Mouse (Mus musculus) heart, embryonic 13.5 days (tissue): ENCODE results near the gene Phyhipl. TPM values are rescaled to one million over a fixed set of nuclear protein-coding genes. Genes with fewer than 3 reads are reported as not detected.

ENCODE experiments used
- ATAC-seq: fragments of 200-750 bp; cut with Nextera tagmentation; 2 replicates; pipeline ENCODE4 v1.8.0; 2017; ENCODE audit warnings: moderate TSS enrichment; ENCODE audit not compliant: insufficient number of reproducible peaks, low FRiP score, low TSS enrichment; ENCODE audit errors: extremely low read depth
- H3K27ac ChIP-seq: fragments of 300-500 bp; sonication (generic); replicated peaks from 2 replicates; pipeline ENCODE4 v1.5.1; 2015; ENCODE audit warnings: moderate library complexity, mild to moderate bottlenecking, inconsistent platforms
- H3K27me3 ChIP-seq: fragments of 300-500 bp; sonication (generic); replicated peaks from 2 replicates; pipeline ENCODE4 v1.6.1; 2015; ENCODE audit warnings: mild to moderate bottlenecking, inconsistent platforms
- H3K36me3 ChIP-seq: fragments of 300-500 bp; sonication (generic); 2 replicates; pipeline ENCODE4 v1.6.1; 2015; ENCODE audit warnings: mild to moderate bottlenecking, inconsistent platforms
- H3K4me1 ChIP-seq: fragments of 300-500 bp; sonication (generic); 2 replicates; pipeline ENCODE4 v1.6.1; 2015; ENCODE audit warnings: inconsistent platforms
- H3K4me2 ChIP-seq: fragments of 300-500 bp; sonication (generic); 2 replicates; pipeline ENCODE4 v1.6.1; 2015; ENCODE audit warnings: inconsistent platforms, mild to moderate bottlenecking, moderate library complexity
- H3K4me3 ChIP-seq: fragments of 300-500 bp; sonication (generic); 2 replicates; pipeline ENCODE4 v1.5.1; 2015; ENCODE audit warnings: moderate library complexity, mild to moderate bottlenecking, inconsistent platforms
- H3K9ac ChIP-seq: fragments of 300-500 bp; sonication (generic); 2 replicates; pipeline ENCODE4 v1.6.1; 2015; ENCODE audit warnings: inconsistent platforms, mild to moderate bottlenecking, moderate library complexity
- H3K9me3 ChIP-seq: fragments of 300-500 bp; sonication (generic); 2 replicates; pipeline ENCODE4 v1.6.1; 2016; ENCODE audit warnings: inconsistent platforms
- WGBS: fragments of 180-500 bp; shearing (Covaris S2); methylation state at CpG from one replicate; pipeline ENCODE4 v1.1.7; 2015; ENCODE audit warnings: mixed read lengths; 5-methylcytosine and 5-hydroxymethylcytosine counted together
- polyA plus RNA-seq: library from polyadenylated mRNA; unstranded; fragments of >200 nt; fragmentation: Nextera tagmentation; extraction: Ambion mirVana; gene quantifications from 2 replicates; pipeline ENCODE4 v1.2.1, GENCODE M21; 2015

Gene Phyhipl
- polyA plus RNA-seq, 1 experiment from 2014 or later, result 1.0 TPM

GRCm38 (mm10) chr10:70623461-70623860 is 32.3 kb downstream of the Phyhipl start:
- Histone ChIP-seq H3K9me3 (no peaks in the 10 kb centered on the region), H3K4me3 (no peak overlapping the region), H3K4me1 (peaks cover 7% of the 10 kb centered on the region), H3K27ac (no peak overlapping the region), H3K36me3 (no peaks in the 10 kb centered on the region), H3K27me3 (no peaks in the 10 kb centered on the region), H3K9ac (no peak overlapping the region), H3K4me2 (no peak overlapping the region)
- ATAC-seq, result no peak
- WGBS, result 85% methylated on average over 3 of the region's 3 CpGs

GRCm38 (mm10) chr10:70616377-70616776 is 39.4 kb downstream of the Phyhipl start:
- Histone ChIP-seq H3K4me1 (peaks cover 7% of the 10 kb centered on the region), H3K36me3 (no peaks in the 10 kb centered on the region), H3K27ac (no peak overlapping the region), H3K4me3 (no peak overlapping the region), H3K9ac (no peak overlapping the region), H3K27me3 (no peaks in the 10 kb centered on the region), H3K9me3 (no peaks in the 10 kb centered on the region), H3K4me2 (no peak overlapping the region)
- 81% methylated on average over 6 of the region's 6 CpGs for WGBS
- no peak for ATAC-seq

- H3K4me3 ChIP-seq, result no peak overlapping the region
- WGBS, result 78% methylated on average over 1 of the region's 1 CpGs
- ATAC-seq, result no peak
These were observed 44.1 kb downstream of the Phyhipl start for GRCm38 (mm10) chr10:70611633-70612032.

DNA sequence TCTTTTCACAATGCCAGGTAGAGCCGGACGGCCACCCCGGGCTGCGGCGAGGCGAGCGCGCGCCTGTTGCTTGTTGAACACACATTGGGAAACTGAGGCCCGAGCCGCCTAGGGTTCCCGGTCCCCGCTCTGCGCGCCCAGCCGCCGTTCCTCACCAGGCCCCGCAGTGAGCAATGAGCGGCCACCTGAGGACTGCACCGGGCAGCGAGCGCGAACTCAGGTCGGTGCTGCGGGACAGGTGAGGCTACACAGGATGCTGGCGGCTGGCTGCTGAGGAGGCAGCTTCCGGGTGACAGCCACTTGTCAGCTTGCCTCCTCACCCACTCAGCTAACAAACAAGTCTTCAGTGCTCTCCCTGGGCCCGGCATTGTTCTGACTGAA is 55.9 kb downstream of the Phyhipl start:
- no peak overlapping the region for H3K27ac ChIP-seq
- no peaks in the 10 kb centered on the region for H3K9me3 ChIP-seq
- peaks cover 55% of the 10 kb centered on the region for H3K27me3 ChIP-seq
- peak overlapping the region; percentile 76 for H3K4me3 ChIP-seq
- peaks cover 11% of the 10 kb centered on the region for H3K4me1 ChIP-seq
- peak overlapping the region; percentile 56 for H3K9ac ChIP-seq
- no peaks in the 10 kb centered on the region for H3K36me3 ChIP-seq
- under 1% methylated on average over 20 of the region's 28 CpGs for WGBS
- no peak for ATAC-seq
- H3K4me2 ChIP-seq, result peak overlapping the region; percentile 98

More at GRCm38 (mm10) chr10:70611633-70612032, 44.1 kb downstream of the Phyhipl start:
- Histone ChIP-seq H3K9me3 (no peaks in the 10 kb centered on the region), H3K27ac (no peak overlapping the region), H3K36me3 (no peaks in the 10 kb centered on the region), H3K4me2 (no peak overlapping the region), H3K27me3 (no peaks in the 10 kb centered on the region), H3K4me1 (no peaks in the 10 kb centered on the region), H3K9ac (no peak overlapping the region)

GRCm38 (mm10) chr10:70599126-70599924 is 56.4 kb downstream of the Phyhipl start:
- Histone ChIP-seq H3K27ac (no peak overlapping the region), H3K27me3 (peaks cover 55% of the 10 kb centered on the region)

DNA sequence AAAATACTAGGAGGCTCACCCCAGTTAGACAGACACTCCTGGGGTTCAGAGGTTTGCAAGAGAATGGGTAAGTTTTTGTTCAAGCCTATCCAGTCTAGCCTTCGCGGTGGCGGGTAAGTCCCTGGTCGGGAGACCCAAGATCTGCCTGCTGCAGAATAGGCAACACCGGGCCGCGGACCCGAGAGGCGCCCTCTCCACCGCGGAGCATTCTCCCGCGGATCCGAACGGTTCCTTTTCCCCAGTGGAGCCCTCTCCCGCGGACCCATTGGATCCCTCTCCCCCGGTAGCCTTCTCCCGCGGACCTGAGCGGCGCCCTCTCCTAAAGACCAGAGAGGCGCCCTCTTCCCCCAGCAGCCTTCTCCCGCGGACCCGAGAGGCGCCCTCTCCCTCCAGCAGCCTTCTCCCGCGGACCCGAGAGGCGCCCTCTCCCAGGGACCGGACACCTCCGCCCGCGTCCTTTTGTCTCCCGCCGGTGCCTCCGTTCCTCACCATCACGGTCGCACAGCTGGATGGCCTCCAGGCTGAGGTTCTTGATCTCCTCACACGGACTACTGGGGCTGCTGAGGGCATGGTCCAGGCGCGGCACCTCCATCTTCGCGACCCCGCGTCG is 57.1 kb downstream of the Phyhipl start:
- peak overlapping the region; percentile 76 for H3K4me3 ChIP-seq
- peak overlapping the region; percentile 62; the same call in 1 of the 2 replicates for H3K9ac ChIP-seq
- peaks cover 11% of the 10 kb centered on the region for H3K4me1 ChIP-seq
- ATAC-seq, result no peak
- peaks cover 55% of the 10 kb centered on the region for H3K27me3 ChIP-seq
- under 1% methylated on average over 48 of the region's 48 CpGs for WGBS
- H3K4me2 ChIP-seq, result peak overlapping the region; percentile 98
- H3K36me3 ChIP-seq, result no peaks in the 10 kb centered on the region
- no peaks in the 10 kb centered on the region for H3K9me3 ChIP-seq
- no peak overlapping the region for H3K27ac ChIP-seq

More at GRCm38 (mm10) chr10:70599126-70599924, 56.4 kb downstream of the Phyhipl start:
- no peaks in the 10 kb centered on the region for H3K9me3 ChIP-seq
- peaks cover 11% of the 10 kb centered on the region for H3K4me1 ChIP-seq
- WGBS, result under 1% methylated on average over 84 of the region's 124 CpGs
- H3K4me2 ChIP-seq, result peak overlapping the region; percentile 98
- peak; percentile 42; the same call in 1 of the 2 replicates for ATAC-seq
- H3K9ac ChIP-seq, result peak overlapping the region; percentile 62
- H3K36me3 ChIP-seq, result no peaks in the 10 kb centered on the region
- H3K4me3 ChIP-seq, result peak overlapping the region; percentile 76

DNA sequence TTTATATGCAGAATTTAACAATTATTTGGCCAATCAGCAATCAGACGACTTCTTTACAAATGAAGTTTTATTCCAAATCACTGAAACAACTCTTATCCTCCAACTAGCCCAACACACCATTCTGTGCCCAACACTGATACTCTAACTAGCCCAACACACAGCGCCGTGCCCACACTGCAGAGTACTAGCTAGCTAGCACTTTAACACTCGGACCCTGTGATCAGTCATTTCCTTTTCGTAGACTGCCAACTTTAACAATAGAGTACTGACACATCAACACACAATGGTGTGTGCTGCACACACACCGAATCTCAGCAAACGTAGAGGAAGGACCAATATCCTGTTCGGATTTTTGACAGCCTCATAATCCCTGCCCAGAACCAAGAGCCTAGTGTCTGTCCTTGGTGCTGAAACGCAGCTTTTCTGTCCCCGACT is 57.7 kb downstream of the Phyhipl start:
- Histone ChIP-seq H3K4me2 (peak overlapping the region; percentile 98), H3K9me3 (no peaks in the 10 kb centered on the region), H3K36me3 (no peaks in the 10 kb centered on the region), H3K4me1 (peaks cover 11% of the 10 kb centered on the region), H3K27me3 (peaks cover 55% of the 10 kb centered on the region), H3K27ac (no peak overlapping the region), H3K9ac (no peak overlapping the region), H3K4me3 (peak overlapping the region; percentile 76)
- WGBS, result 22% methylated on average over 10 of the region's 10 CpGs
- ATAC-seq, result no peak

DNA sequence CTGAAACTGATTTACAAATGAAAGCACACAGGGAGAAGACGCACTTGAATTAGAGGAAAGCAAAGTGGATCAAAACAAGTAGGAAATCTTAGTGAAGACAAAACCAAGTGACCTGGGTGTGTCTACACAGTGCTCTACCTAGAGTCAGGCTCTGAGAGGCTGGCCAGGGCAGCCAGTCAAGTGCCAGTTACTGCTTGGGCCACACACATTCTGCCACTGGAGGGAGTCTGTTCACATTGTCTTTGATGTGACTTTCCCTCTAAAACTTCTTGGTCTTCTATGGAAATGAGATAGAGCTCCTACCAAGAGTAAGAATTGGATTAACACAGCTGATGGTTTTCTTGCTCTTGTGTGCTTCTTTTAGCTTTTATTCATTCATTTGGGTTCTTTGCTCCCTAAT is 61.8 kb downstream of the Phyhipl start:
- Histone ChIP-seq H3K4me3 (no peak overlapping the region), H3K36me3 (no peaks in the 10 kb centered on the region), H3K27ac (no peak overlapping the region), H3K27me3 (peaks cover 18% of the 10 kb centered on the region), H3K9ac (no peak overlapping the region), H3K4me1 (peaks cover 6% of the 10 kb centered on the region), H3K9me3 (no peaks in the 10 kb centered on the region), H3K4me2 (no peak overlapping the region)
- WGBS, result 47% methylated on average over 1 of the region's 1 CpGs
- ATAC-seq, result no peak

- Histone ChIP-seq H3K27me3 (no peaks in the 10 kb centered on the region), H3K36me3 (no peaks in the 10 kb centered on the region), H3K9ac (no peak overlapping the region), H3K4me2 (no peak overlapping the region), H3K4me1 (peaks cover 3% of the 10 kb centered on the region; the same call in 1 of the 2 replicates), H3K27ac (no peak overlapping the region), H3K9me3 (no peaks in the 10 kb centered on the region), H3K4me3 (no peak overlapping the region)
- ATAC-seq, result no peak
- 79% methylated on average over 3 of the region's 3 CpGs for WGBS
These were observed 68.8 kb downstream of the Phyhipl start for GRCm38 (mm10) chr10:70586876-70587405.

- H3K27me3 ChIP-seq, result no peaks in the 10 kb centered on the region
- no peaks in the 10 kb centered on the region for H3K36me3 ChIP-seq
- no peak overlapping the region for H3K27ac ChIP-seq
- H3K4me2 ChIP-seq, result no peak overlapping the region
- ATAC-seq, result no peak
- WGBS, result 85% methylated on average over 1 of the region's 1 CpGs
- peaks cover 8% of the 10 kb centered on the region for H3K4me1 ChIP-seq
- no peak overlapping the region for H3K4me3 ChIP-seq
- no peaks in the 10 kb centered on the region for H3K9me3 ChIP-seq
- no peak overlapping the region for H3K9ac ChIP-seq
These were observed 71.6 kb downstream of the Phyhipl start for GRCm38 (mm10) chr10:70584171-70584570.

GRCm38 (mm10) chr10:70581556-70582211 is 74.1 kb downstream of the Phyhipl start:
- Histone ChIP-seq H3K27ac (no peak overlapping the region; the same call in 1 of the 2 replicates), H3K9me3 (no peaks in the 10 kb centered on the region), H3K36me3 (no peaks in the 10 kb centered on the region), H3K9ac (no peak overlapping the region), H3K27me3 (no peaks in the 10 kb centered on the region), H3K4me1 (peaks cover 8% of the 10 kb centered on the region), H3K4me2 (no peak overlapping the region), H3K4me3 (no peak overlapping the region)
- no peak for ATAC-seq
- 22% methylated on average over 7 of the region's 7 CpGs for WGBS
